Mouse (Mus musculus) brain, adult 10 weeks (tissue): ENCODE data around the gene Gm12794. TPM values are rescaled to one million over a fixed set of nuclear protein-coding genes. Genes with fewer than 3 reads are reported as not detected.

ENCODE experiments used
- polyA plus RNA-seq: library from polyadenylated mRNA; stranded (reverse); fragments of 350-450 nt; fragmentation: Illumina TruSeq; extraction: RNeasy Lipid Tissue Mini Kit (QIAGEN cat#74804); gene quantifications from one replicate; pipeline ENCODE4 v1.2.3, GENCODE M21; 2015; ENCODE audit warnings: low read depth, low replicate concordance

The Gm12794 gene
- not detected for polyA plus RNA-seq

DNA sequence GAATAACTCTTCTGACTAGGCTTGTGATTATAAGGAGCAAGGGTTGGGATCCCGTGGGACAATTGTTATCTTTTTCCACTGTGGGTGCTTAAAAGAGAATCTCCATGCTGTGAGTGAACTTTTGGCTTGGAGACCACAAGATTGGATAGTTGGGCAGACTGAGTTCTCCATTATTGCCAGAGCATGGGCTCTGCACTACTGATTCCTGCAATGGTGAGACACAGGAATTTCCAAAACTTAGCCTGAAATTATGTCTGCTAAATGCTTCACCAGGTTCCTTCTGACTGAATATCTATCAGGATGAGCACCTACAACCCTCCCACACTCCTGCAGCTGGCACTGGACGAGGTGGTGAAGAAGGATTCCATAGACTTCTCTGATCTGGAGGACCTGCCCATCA is at the start of gene Gm12794:
TSS of gene Gm12794 (plus strand) at position 301 of the 400 bp plus-strand sequence.

DNA sequence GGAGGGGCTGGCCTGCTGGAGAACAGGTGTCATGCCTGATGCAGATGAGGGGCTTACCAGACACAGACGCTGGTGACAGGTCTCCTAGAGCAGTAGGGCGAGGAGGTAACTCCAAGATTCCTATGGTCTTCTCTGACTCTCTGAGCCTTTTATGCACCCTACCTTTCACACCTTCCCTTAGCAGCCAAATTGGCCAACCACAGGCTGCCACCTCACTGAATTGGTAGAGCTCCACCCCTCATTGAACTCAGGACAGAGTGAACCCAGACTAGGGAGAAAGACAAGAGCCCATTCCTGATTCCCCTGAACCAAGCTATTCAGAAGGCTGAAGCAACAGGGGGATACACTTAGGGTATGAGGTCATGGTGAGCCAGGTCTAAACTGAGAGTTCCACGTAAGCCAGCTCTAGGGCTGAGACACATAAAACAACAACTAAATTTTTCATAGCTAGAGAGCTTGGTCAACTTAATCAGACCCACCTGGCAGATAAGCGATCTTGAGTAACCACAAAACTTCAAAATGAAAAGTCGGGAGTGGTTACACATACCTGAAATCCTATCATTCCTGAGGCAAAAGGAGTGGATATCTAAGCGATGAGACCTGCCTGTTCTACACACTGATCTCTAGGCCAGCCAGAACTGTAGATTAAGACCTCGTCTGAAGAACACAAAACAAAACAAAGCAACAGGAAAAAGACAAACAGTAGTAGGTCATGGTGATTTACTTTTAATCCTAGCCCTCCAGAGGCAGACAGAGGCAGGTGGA is 46.4 kb upstream of the Gm12794 start, which contains the start of gene C130073F10Rik:
TSS of gene C130073F10Rik (minus strand) at position 134 of the 765 bp plus-strand sequence.

GRCm38 (mm10) chr4:101908821-101909220 is 31.4 kb upstream of the Gm12794 start, which contains the start of gene Gm12800:
Gm12800 (plus strand) TSS chr4:101909121.

DNA sequence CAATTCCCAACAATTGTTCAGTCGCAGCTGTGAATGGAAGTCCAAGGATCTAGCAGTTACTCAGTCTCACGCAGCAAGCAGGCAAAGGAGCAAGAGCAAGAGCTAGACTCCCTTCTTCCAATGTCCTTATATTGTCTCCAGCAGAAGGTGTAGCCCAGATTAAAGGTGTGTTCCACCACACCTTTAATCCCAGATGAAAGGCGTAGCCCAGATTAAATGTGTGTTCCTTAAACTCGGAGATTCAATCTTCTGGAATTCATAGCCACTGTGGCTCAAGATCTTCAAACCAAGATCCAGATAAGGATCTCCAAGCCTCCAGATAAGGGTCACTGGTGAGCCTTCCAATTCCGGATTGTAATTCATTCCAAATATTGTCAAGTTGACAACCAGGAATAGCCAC is 40.7 kb downstream of the Gm12794 start, which contains the start of gene Gm12790:
TSS of gene Gm12790 (minus strand) at position 101 of the 400 bp plus-strand sequence.

GRCm38 (mm10) chr4:101986326-101986725 is 46.1 kb downstream of the Gm12794 start, which contains the start of gene Gm12789:
Gm12789 (plus strand) TSS chr4:101986626.

Other genes starting within 250 kb of the Gm12794 start
- 2.0 TPM for gene Lepr, start 223.0 kb upstream of the Gm12794 start, polyA plus RNA-seq
- not detected for gene B020004J07Rik, start 96.4 kb upstream of the Gm12794 start, polyA plus RNA-seq
- gene C130073F10Rik, start 46.6 kb upstream of the Gm12794 start, polyA plus RNA-seq: not detected
- not detected for gene Gm12800, start 31.3 kb upstream of the Gm12794 start, polyA plus RNA-seq
- gene Gm12790, start 40.6 kb downstream of the Gm12794 start, polyA plus RNA-seq: not detected
- gene Gm12789, start 46.2 kb downstream of the Gm12794 start, polyA plus RNA-seq: not detected
- 99.6 TPM for gene Pde4b, start 147.1 kb downstream of the Gm12794 start, polyA plus RNA-seq